Mouse (Mus musculus) spleen, adult 12 weeks (tissue): Measurements from ENCODE around the gene Itga1.

Experiments used
- DNase-seq: peaks from one replicate; pipeline ENCODE4 v3.0.0; 2022; ENCODE audit warnings: low spot score

The Itga1 gene

GRCm38 (mm10) chr13:114987161-114987560, 114.6 kb downstream of the Itga1 start:
- DNase-seq, result no peak

- DNase-seq, result no peak
Observed at GRCm38 (mm10) chr13:114984658-114985057, 117.1 kb downstream of the Itga1 start.

GRCm38 (mm10) chr13:114983116-114983515, 118.6 kb downstream of the Itga1 start:
- DNase-seq, result no peak

DNA sequence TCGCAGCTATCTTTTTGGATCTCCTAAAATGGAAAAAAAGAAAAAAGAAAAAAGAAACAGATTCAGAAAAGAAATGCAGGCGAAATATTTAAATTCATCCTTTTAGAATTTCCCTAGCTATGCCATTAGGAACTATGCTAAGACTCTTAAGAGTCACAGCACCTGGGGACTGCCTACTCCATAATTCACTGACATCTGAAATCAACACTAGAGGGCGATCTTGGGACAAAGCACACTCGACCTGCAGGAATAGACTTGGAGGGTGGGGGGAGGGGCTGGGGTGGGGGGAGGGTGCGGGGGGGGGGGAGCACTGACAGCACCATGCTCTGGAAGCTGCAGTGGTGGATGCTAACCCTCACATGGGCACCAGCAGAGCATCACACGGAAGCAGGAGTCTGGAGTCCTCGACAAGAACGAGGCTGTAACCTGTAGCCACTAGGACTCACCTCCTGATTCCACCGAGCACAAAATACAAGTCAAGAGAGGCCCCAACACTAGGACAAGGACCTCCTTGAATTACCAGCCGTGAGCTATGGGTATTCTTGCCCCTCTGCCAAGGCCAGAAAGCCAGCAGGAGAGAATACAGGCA, 120.8 kb downstream of the Itga1 start:
- no peak for DNase-seq

DNA sequence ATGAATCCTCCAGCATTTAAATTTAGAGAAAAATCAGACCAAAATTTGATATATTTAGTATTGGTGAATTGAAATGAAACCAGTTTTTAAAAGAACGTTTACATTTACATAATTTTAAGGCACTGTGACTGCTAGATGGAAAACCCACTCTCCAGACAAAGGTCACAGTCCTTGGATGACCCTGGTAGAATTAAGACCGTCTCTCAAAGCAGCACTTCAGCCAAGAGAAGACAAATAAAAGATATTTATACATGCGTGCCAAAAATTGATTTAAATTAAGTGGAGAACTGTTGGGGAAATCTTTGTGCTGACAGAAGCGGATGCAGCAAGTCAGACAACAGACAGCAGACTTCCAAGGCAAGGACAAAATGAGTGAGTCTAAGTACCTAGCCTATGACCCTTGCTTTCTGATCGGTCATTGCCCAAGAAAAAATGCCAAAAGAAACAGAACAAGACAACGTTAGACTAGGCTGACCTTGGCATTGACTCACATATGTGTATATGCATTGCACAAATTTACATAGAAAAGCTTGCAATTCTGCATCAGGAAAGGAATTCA, 127.2 kb downstream of the Itga1 start:
- no peak for DNase-seq

GRCm38 (mm10) chr13:114971905-114972304, 129.9 kb downstream of the Itga1 start:
- DNase-seq, result no peak

DNA sequence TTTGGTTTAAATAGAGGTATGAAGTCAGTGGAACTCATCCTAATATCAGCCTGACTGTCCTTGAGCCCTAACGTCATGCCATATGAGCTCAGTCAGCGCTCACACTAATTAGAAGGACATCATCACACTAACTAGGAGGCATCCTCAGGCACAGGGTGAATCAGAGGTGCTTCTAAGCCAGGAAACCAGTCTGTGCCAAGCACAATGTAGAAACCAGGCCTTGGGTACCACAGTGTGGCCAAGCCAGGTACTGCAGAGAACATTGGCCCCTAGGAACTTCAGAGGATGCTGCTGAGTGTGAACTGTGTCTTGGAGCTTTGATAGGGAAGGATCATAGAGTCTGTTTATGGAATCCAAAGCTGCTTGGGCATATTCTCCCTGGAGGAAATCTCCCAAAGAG, 137.5 kb downstream of the Itga1 start:
- DNase-seq, result peak; percentile 29

DNA sequence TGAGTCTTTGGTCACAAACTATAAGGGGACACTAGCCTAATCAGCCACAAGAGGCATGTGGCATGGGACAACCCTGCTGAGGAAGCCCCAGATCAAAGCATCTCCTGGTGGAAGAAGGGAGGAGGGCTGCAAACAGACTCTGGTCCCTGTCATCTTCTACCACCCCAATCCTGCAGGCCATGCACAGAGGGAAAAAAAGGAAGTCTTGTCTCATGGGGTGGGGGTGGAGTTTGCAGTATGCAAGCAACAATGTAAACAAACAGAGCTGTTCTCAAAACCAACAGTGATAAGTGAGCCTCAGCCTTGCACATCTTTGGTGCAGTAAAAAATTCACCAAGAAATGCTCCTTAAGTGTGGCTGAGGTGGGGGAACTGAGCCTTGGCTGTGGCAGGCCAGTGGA, 147.2 kb downstream of the Itga1 start:
- no peak for DNase-seq

DNA sequence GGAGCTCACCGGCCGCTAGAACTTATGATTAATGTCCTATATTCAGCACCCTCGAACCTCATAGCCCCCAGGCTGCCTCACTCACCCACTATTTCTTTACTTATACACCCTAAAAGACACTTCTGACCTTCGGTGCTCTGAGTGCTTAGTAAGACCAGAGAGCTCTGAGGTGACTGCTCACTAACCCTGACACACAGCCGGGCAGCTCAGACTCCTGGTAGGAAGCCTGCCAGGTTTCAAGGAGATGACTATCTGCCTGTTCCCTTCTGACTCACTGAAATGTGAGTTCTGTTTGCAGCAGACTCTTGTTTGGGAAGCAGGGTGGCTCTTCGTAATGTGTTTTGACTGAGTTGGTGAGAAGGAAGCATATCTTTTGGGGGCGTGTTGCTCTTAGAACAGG, 168.2 kb downstream of the Itga1 start:
- no peak for DNase-seq

GRCm38 (mm10) chr13:114931775-114932294, 169.9 kb downstream of the Itga1 start, which contains the start of gene Itga2:
Itga2 (minus strand) TSS chr13:114932100.
- DNase-seq, result peak; percentile 25

DNA sequence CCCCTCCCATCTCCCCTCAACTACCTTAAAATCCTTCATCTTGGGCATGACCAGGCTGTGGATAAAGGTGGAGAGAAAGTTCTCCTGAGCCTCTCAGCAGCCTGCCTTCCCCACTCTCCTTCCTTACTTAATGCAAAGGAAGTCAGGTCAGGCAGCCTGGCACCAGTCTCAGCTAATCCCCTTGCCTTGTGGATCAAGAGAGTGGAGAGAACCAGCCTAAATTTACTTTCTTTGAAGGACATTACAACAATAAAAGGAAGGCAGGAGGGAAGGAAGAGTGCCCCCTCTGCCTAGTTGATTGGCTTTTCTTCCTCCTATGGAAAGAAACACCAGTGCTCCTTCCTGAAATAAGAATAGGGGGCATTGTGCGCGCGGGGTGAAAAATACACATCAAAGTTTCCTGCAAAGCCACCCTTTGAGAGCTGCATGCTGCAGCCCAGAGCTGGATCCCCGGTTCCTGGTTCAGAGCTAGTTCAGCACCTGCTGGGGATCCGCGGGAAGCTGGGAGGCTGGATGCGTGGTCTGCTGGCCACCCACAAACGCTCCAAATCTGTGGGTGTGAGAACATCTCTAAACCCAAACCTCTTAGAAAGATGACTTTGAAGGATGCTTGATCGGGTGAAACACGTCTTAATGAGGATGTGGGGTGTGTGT, 170.6 kb downstream of the Itga1 start:
- no peak for DNase-seq

DNA sequence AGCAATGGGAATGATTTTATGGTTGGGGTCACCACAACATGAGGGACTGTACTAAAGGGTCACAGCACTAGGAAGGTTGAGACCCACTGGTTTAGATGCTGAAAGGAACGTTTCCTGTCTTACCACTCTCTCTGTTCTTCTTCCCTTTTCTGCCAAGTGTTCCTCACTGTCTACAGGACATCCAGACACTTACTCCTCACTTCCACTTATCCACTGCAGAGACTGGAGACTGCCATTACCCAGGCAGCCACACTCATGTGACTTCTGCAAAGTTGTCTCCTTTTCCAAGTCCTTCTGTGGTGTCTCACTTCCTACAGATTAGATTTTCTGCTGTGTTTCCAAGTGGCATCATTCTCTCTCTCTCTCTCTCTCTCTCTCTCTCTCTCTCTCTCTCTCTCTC, 177.0 kb downstream of the Itga1 start:
- no peak for DNase-seq

DNA sequence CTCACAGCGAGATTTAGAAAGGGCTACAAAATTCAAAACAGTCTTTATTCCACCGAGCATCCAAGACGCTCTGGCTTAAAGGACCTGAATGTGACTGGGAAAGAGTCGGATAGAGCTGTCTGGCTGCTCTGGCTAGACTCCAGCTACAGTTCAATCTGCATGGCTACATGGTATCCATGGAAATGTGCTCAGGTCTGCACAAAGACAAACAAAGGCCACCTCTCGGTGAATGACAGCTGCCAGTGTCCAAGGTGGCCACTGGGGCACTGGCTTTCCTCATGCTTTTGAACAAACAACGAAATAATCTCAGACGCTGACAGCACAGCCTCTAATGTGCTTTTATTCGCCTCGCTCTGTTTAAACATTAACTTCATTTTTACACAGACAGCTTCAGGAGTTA, 178.4 kb downstream of the Itga1 start:
- DNase-seq, result no peak

GRCm38 (mm10) chr13:114915767-114916166, 186.0 kb downstream of the Itga1 start:
- DNase-seq, result peak; percentile 5

GRCm38 (mm10) chr13:114914963-114915362, 186.8 kb downstream of the Itga1 start:
- no peak for DNase-seq

GRCm38 (mm10) chr13:114914559-114914958, 187.2 kb downstream of the Itga1 start:
- no peak for DNase-seq

GRCm38 (mm10) chr13:114910629-114911028, 191.1 kb downstream of the Itga1 start:
- DNase-seq, result no peak

DNA sequence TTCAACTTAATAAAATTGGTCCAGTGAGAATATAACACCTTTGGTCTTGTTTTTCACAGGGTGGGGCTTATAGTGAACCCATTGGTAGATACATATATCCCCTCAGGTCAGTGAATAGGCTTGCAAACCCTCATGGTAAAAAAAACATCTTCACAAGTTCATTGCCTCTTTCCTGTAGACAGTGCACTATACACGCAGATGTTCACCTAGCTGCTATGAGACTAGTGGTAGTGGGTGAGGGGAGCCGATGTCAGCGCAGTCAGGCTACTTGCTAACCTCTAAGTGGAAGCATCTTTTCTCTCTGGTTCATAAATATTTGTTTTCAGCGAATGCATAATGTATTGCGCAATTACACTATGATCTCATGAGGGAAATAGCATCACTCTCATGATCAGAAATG, 192.2 kb downstream of the Itga1 start:
- DNase-seq, result no peak

GRCm38 (mm10) chr13:114907876-114908275, 193.9 kb downstream of the Itga1 start:
- no peak for DNase-seq
